Mouse (Mus musculus) liver, embryonic 14.5 days (tissue): ENCODE data around the gene Kcnip2. TPM values are rescaled to one million over a fixed set of nuclear protein-coding genes. Genes with fewer than 3 reads are reported as not detected.

Experiments used
- ATAC-seq: fragments of 200-750 bp; cut with Nextera tagmentation; 2 replicates; pipeline ENCODE4 v1.8.0; 2017; ENCODE audit warnings: moderate number of reproducible peaks, mild to moderate bottlenecking, moderate library complexity; ENCODE audit not compliant: insufficient read depth
- DNase-seq, 3 experiments: peaks; one replicate each; pipeline ENCODE4 v3.0.0-alpha.2; 2012 to 2013; ENCODE audit warnings: low read depth in 3 of 3, low spot score in 3 of 3
- H3K27ac ChIP-seq: fragments of 300-500 bp; sonication (generic); 2 replicates; pipeline ENCODE4 v1.5.1; 2014; ENCODE audit warnings: moderate library complexity, mild to moderate bottlenecking, control low read depth, inconsistent platforms
- H3K27me3 ChIP-seq: fragments of 300-500 bp; sonication (generic); 2 replicates; pipeline ENCODE4 v1.6.1; 2014; ENCODE audit warnings: mild to moderate bottlenecking, low read length, moderate library complexity; ENCODE audit not compliant: control insufficient read depth, insufficient read depth
- H3K36me3 ChIP-seq: fragments of 300-500 bp; sonication (generic); replicated peaks from 2 replicates; pipeline ENCODE4 v1.6.1; 2014; ENCODE audit warnings: low read depth; ENCODE audit not compliant: control insufficient read depth, insufficient read depth
- H3K4me1 ChIP-seq, 2 experiments: fragments of 200-500 bp in 1 of 2; fragments of 300-500 bp in 1 of 2; sonication (generic) in 1 of 2; replicated peaks; 2 replicates each; pipeline ENCODE4 v1.6.1; 2012 to 2014; ENCODE audit warnings: antibody characterized with exemption in 1 of 2, inconsistent platforms in 1 of 2, low read length in 1 of 2; ENCODE audit not compliant: control insufficient read depth in 2 of 2, insufficient read depth in 2 of 2
- H3K4me2 ChIP-seq: fragments of 300-500 bp; sonication (generic); 2 replicates; pipeline ENCODE4 v1.6.1; 2014; ENCODE audit warnings: low read depth, mild to moderate bottlenecking, control low read depth, moderate library complexity
- H3K4me3 ChIP-seq, 2 experiments: fragments of 200-500 bp in 1 of 2; fragments of 300-500 bp in 1 of 2; sonication (generic) in 1 of 2; 2 replicates each; pipeline ENCODE4 v1.5.1; 2012 to 2014; ENCODE audit warnings: low read depth in 2 of 2, low read length in 2 of 2, mild to moderate bottlenecking in 2 of 2, control low read depth in 1 of 2, inconsistent platforms in 1 of 2, moderate library complexity in 1 of 2; ENCODE audit not compliant: insufficient read depth in 1 of 2
- H3K9ac ChIP-seq: fragments of 300-500 bp; sonication (generic); replicated peaks from 2 replicates; pipeline ENCODE4 v1.6.1; 2014; ENCODE audit warnings: mild to moderate bottlenecking, control low read depth, moderate library complexity
- H3K9me3 ChIP-seq: fragments of 300-500 bp; sonication (generic); 2 replicates; pipeline ENCODE4 v1.6.1; 2016; ENCODE audit warnings: low read length, mixed read lengths; ENCODE audit not compliant: control insufficient read depth
- CTCF ChIP-seq: IDR thresholded peaks from 2 replicates; pipeline ENCODE4 v1.5.1; 2016; ENCODE audit warnings: antibody characterized with exemption, low read depth, control low read depth
- EP300 ChIP-seq: IDR thresholded peaks from 2 replicates; pipeline ENCODE4 v1.6.1; 2016; ENCODE audit warnings: antibody characterized with exemption, low read depth
- WGBS: fragments of 180-500 bp; shearing (Covaris S2); extraction: QIAGEN DNeasy Blood & Tissue Kit; methylation state at CpG from one replicate; pipeline ENCODE4 v1.1.7; 2014; ENCODE audit not compliant: insufficient replicate concordance; 5-methylcytosine and 5-hydroxymethylcytosine counted together
- polyA plus RNA-seq, 2 experiments: library from polyadenylated mRNA; depleted of rRNA in 1 of 2; stranded (reverse) in 1 of 2; unstranded in 1 of 2; fragments of >200 nt; fragmentation: Nextera tagmentation in 1 of 2; extraction: Ambion mirVana in 1 of 2; gene quantifications; 2 replicates each; pipeline versions ENCODE4 v1.2.1 to v1.2.3; 2012 to 2014

The Kcnip2 gene
- polyA plus RNA-seq, 2 experiments = 1.7 TPM

DNA sequence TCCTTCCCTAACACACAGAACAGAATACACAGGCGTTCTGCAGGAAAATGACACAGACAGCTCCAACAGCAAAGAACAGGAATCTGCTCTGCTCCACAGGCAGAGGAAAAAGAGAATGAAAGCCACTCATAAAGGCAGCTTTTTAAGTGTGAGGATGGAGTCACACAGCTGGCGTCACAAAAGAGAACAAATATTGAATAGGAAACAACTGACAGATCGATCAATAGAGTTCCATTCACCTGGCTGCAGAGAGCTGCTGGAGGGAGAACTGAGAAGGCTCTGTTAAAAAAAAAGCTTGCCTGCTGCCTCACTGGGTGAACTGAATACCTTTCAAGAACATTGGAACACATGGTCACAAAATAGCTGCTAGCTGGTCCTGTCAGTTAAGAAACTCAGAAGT, 28.3 kb upstream of the Kcnip2 start:
- H3K27ac ChIP-seq = no peak overlapping the region
- no peaks in the 10 kb centered on the region for H3K36me3 ChIP-seq
- WGBS = 68% methylated on average over 3 of the region's 3 CpGs
- no peak overlapping the region; the same call in 1 of the 2 replicates for H3K4me2 ChIP-seq
- ATAC-seq (no peak), DNase-seq (no peak)
- no peaks in the 10 kb centered on the region for H3K9me3 ChIP-seq
- no peak overlapping the region for H3K4me3 ChIP-seq
- H3K27me3 ChIP-seq = no peaks in the 10 kb centered on the region
- H3K4me1 ChIP-seq = peaks cover 0 to 10% of the 10 kb centered on the region in 2 experiments; a peak in 2 of 4 replicates
- no peak overlapping the region for H3K9ac ChIP-seq
- no peak for TF ChIP-seq CTCF
- TF ChIP-seq EP300 = no peak

DNA sequence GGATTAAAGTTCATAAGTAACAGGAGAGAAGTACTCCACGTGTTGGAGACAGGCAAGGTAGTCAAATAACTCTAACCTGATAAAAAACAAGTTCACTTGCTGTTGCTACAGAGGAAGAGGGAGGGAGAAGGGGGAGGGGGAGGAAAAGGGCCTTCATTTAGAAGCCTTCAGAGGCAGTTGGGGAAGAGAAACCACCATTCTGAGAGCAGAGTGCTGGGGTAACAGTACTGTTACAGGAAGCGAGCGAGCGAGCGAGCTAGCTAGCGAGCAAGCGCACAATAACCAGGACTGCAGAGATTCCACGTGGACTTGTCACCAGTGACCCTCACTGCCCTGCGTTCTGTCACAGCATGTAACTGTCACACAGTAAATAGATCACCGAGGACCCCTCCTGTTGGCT, 27.6 kb upstream of the Kcnip2 start:
- Histone ChIP-seq H3K4me1 (peaks cover 0 to 10% of the 10 kb centered on the region in 2 experiments; a peak in 2 of 4 replicates), H3K27ac (no peak overlapping the region), H3K4me3 (no peak overlapping the region), H3K27me3 (no peaks in the 10 kb centered on the region), H3K36me3 (no peaks in the 10 kb centered on the region), H3K4me2 (peak overlapping the region; percentile 20; the same call in 1 of the 2 replicates), H3K9ac (no peak overlapping the region), H3K9me3 (no peaks in the 10 kb centered on the region)
- TF ChIP-seq CTCF (no peak), EP300 (no peak)
- DNase-seq (peak in 1 of 3 experiments; percentile 3), ATAC-seq (no peak)
- 20% methylated on average over 10 of the region's 10 CpGs for WGBS

DNA sequence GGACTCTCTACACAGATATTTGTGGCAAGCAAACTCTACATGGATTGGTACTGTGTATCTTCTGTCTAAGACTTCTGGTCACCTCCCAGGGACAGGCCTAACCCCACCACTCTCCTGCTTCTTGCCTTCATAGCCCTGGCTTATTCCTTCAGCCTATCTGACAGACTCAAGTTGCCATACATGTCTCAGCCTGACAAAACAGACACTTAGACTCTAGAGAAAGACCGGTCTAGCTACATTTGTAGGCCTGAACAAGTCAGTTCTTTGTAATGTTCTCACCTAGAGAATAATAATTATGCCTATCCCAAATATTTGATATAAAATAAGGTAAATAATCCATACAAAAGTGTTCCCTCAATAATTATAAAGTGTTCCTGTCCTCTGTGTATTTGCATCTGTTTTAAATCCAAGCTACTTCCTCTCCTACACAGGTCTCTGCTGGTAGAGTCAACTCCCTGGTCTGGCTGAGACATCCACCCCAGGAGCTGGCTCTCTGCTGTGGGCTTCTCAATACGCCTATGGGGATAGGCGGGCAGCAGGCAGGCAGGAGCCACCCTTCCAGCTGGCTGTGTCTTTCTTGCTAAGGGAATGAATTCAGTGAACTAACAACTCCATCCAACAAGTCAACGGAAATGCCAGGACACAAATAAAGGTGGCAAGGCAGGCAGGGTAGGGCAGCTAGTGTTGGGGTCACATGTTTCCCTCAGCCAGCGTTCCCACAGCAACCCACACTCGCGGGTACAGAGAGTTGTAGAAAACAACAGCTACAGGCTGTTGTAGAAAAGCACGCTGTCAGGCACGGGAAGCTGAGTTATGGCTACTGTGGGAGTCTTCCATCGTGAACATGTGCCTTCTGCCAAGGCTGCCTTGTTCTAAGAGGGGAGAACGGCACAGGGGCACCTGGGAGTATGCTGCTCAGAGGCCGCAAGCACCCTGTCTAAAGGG, 21.5 kb upstream of the Kcnip2 start:
- Histone ChIP-seq H3K9me3 (no peaks in the 10 kb centered on the region), H3K4me1 (no peaks in the 10 kb centered on the region), H3K27ac (no peak overlapping the region), H3K36me3 (no peaks in the 10 kb centered on the region), H3K4me3 (no peak overlapping the region), H3K4me2 (no peak overlapping the region), H3K27me3 (no peaks in the 10 kb centered on the region), H3K9ac (no peak overlapping the region)
- no peak for ATAC-seq
- TF ChIP-seq CTCF (no peak), EP300 (no peak)
- 69% methylated on average over 12 of the region's 12 CpGs for WGBS
- DNase-seq = no peak

DNA sequence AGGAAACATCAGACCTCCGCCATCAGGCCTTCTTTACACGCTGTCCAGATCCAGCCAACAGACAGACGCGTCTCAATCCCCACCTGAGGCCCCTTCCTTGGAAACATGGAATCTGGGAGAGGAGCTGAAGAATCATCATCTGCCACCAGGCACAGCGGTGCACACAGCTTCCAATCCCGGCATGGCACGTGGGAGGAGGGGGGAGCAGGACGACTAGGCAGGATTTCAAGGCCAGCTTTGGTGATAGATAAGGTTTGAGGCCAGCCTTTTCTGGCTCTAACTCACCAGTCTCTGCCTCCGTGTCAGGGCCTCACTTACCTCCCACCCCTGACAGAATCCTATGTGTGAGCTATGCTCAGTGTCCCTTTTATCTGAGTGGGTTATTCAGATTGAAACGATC, 19.6 kb upstream of the Kcnip2 start:
- no peak for DNase-seq
- Histone ChIP-seq H3K27ac (no peak overlapping the region), H3K27me3 (no peaks in the 10 kb centered on the region), H3K9ac (no peak overlapping the region), H3K4me2 (no peak overlapping the region), H3K36me3 (no peaks in the 10 kb centered on the region), H3K4me3 (no peak overlapping the region), H3K9me3 (no peaks in the 10 kb centered on the region), H3K4me1 (no peaks in the 10 kb centered on the region)
- WGBS = 60% methylated on average over 10 of the region's 10 CpGs
- no peak for TF ChIP-seq CTCF
- no peak for TF ChIP-seq EP300
- ATAC-seq = no peak

DNA sequence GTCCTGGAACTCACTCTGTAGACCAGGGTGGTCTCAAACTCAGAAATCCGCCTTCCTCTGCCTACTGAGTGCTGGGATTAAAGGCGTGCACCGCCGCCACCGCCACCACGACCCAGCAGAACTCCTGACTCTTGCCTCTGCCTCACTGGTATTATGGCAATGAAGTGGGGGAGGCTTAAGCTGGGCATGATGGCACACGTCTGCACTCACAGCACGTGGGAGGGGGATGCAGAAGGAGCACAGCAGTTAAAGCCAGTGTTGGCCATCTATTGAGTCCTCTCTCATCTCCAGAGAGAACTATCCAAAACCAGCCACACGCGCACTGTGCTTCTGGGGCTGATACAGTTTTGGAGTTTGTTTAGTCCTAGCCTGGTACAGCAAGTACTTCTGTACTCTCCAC, 17.8 kb upstream of the Kcnip2 start:
- ATAC-seq (no peak), DNase-seq (no peak)
- H3K9me3 ChIP-seq = no peaks in the 10 kb centered on the region
- H3K27ac ChIP-seq = no peak overlapping the region
- H3K36me3 ChIP-seq = no peaks in the 10 kb centered on the region
- H3K4me2 ChIP-seq = no peak overlapping the region
- H3K4me1 ChIP-seq = no peaks in the 10 kb centered on the region
- H3K9ac ChIP-seq = no peak overlapping the region
- WGBS = 80% methylated on average over 10 of the region's 10 CpGs
- no peaks in the 10 kb centered on the region for H3K27me3 ChIP-seq
- TF ChIP-seq CTCF (no peak), EP300 (no peak)
- no peak overlapping the region for H3K4me3 ChIP-seq
